Mouse (Mus musculus): ENCODE results near the gene Gli2.

DNA sequence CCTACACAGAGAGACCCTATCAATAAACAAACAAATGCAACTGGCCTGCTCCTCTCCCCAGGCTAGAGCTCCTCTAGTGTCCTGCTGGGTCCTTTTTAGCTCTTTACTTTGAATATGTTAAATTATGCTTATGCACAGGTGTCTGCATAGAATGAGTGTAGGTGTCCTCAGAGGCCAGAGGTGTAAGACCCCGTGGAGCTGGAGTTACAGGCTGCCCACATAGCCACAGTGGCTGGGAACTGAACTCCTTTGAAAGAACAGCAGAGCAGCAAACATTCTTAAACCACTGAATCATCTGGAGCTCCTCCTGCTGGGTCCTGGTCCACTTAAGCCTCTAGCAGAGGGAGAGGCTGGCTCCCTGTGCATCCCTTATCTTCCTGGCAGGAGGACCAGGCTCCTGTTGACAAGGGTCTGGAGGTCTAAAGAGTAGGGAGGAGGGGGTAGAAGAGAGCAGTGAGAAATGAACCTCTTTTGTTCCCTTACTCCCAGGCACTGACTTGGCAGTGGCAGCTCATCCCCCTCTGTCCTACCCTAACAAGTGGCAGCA is 49.5 kb downstream of the Gli2 start:
- TF ChIP-seq GATA1 (IDR thresholded peaks at IDR 0.05; ENCODE audit: borderline replicate concordance, low read length) (no peak), CTCF (IDR thresholded peaks at IDR 0.05; ENCODE audit: low read depth, low read length) (no peak), POLR2AphosphoS5 (IDR thresholded peaks at IDR 0.05; ENCODE audit: insufficient replicate concordance, low read depth, low read length) (no peak), GATA2 (IDR thresholded peaks at IDR 0.05; ENCODE audit: borderline replicate concordance, low read depth, low read length) (no peak), TAL1 (conservative IDR thresholded peaks at IDR 0.05; ENCODE audit: low read depth, low read length) (no peak)
